Mouse (Mus musculus): ENCODE data around the gene Abtb1. TPM values are rescaled to one million over a fixed set of nuclear protein-coding genes. Genes with fewer than 3 reads are reported as not detected.

The Abtb1 gene
- polyA plus RNA-seq, 1 experiment from 2014 or later, result 23.9 TPM

- H3K4me1 ChIP-seq (replicated peaks; ENCODE audit: control insufficient read depth, insufficient read depth, low read length), result no peaks in the 10 kb centered on the region
- H3K27me3 ChIP-seq (replicated peaks; ENCODE audit: control insufficient read depth, insufficient read depth, low read length), result no peaks in the 10 kb centered on the region
- H3K9me3 ChIP-seq (ENCODE audit: control insufficient read depth), result no peaks in the 10 kb centered on the region
- 68% methylated on average over 2 of the region's 2 CpGs for WGBS
- H3K4me3 ChIP-seq (ENCODE audit: low read depth, low read length), result no peak overlapping the region
- no peak overlapping the region for H3K4me2 ChIP-seq (replicated peaks; ENCODE audit: low read depth)
- H3K27ac ChIP-seq (ENCODE audit: low read depth, low read length), result no peak overlapping the region
- no peak overlapping the region for H3K9ac ChIP-seq (ENCODE audit: low read depth, low read length)
- TF ChIP-seq CTCF (IDR thresholded peaks at IDR 0.05; ENCODE audit: low read depth), result no peak
- H3K36me3 ChIP-seq (ENCODE audit: control insufficient read depth, insufficient read depth), result no peaks in the 10 kb centered on the region
- no peak for ATAC-seq
Observed at GRCm38 (mm10) chr6:88793243-88793642, 48.5 kb downstream of the Abtb1 start.

GRCm38 (mm10) chr6:88792147-88792691 is 49.6 kb downstream of the Abtb1 start:
- Histone ChIP-seq H3K27me3 (replicated peaks; ENCODE audit: control insufficient read depth, insufficient read depth, low read length) (no peaks in the 10 kb centered on the region), H3K9me3 (ENCODE audit: control insufficient read depth) (no peaks in the 10 kb centered on the region), H3K4me3 (ENCODE audit: low read depth, low read length) (no peak overlapping the region), H3K4me2 (replicated peaks; ENCODE audit: low read depth) (no peak overlapping the region), H3K4me1 (replicated peaks; ENCODE audit: control insufficient read depth, insufficient read depth, low read length) (no peaks in the 10 kb centered on the region), H3K9ac (ENCODE audit: low read depth, low read length) (no peak overlapping the region), H3K27ac (ENCODE audit: low read depth, low read length) (no peak overlapping the region), H3K36me3 (ENCODE audit: control insufficient read depth, insufficient read depth) (no peaks in the 10 kb centered on the region)
- ATAC-seq, result peak; percentile 63; the same call in 1 of the 2 replicates
- TF ChIP-seq CTCF (IDR thresholded peaks at IDR 0.05; ENCODE audit: low read depth), result 0 out of 2 replicates have a peak, but pooled peaks have one; percentile 24
- 27% methylated on average over 7 of the region's 7 CpGs for WGBS

- Histone ChIP-seq H3K4me2 (replicated peaks; ENCODE audit: low read depth) (no peak overlapping the region), H3K4me3 (ENCODE audit: low read depth, low read length) (no peak overlapping the region), H3K36me3 (ENCODE audit: control insufficient read depth, insufficient read depth) (no peaks in the 10 kb centered on the region), H3K27me3 (replicated peaks; ENCODE audit: control insufficient read depth, insufficient read depth, low read length) (no peaks in the 10 kb centered on the region), H3K4me1 (replicated peaks; ENCODE audit: control insufficient read depth, insufficient read depth, low read length) (0 out of 2 replicates have a peak, but pooled peaks cover 3% of the 10 kb centered on the region), H3K9ac (ENCODE audit: low read depth, low read length) (peak overlapping the region; percentile 17; the same call in 1 of the 2 replicates), H3K9me3 (ENCODE audit: control insufficient read depth) (no peaks in the 10 kb centered on the region), H3K27ac (ENCODE audit: low read depth, low read length) (no peak overlapping the region)
- WGBS, result 68% methylated on average over 9 of the region's 9 CpGs
- no peak for TF ChIP-seq CTCF (IDR thresholded peaks at IDR 0.05; ENCODE audit: low read depth)
- ATAC-seq, result no peak
Observed at GRCm38 (mm10) chr6:88791299-88791698, 50.5 kb downstream of the Abtb1 start.

GRCm38 (mm10) chr6:88788219-88788618 is 53.6 kb downstream of the Abtb1 start:
- Histone ChIP-seq H3K9ac (ENCODE audit: low read depth, low read length) (no peak overlapping the region), H3K4me3 (ENCODE audit: low read depth, low read length) (no peak overlapping the region), H3K27me3 (replicated peaks; ENCODE audit: control insufficient read depth, insufficient read depth, low read length) (no peaks in the 10 kb centered on the region), H3K4me2 (replicated peaks; ENCODE audit: low read depth) (no peak overlapping the region), H3K9me3 (ENCODE audit: control insufficient read depth) (no peaks in the 10 kb centered on the region), H3K36me3 (ENCODE audit: control insufficient read depth, insufficient read depth) (no peaks in the 10 kb centered on the region), H3K27ac (ENCODE audit: low read depth, low read length) (no peak overlapping the region), H3K4me1 (replicated peaks; ENCODE audit: control insufficient read depth, insufficient read depth, low read length) (peaks cover 3% of the 10 kb centered on the region; the same call in 1 of the 2 replicates)
- WGBS, result 75% methylated on average over 11 of the region's 11 CpGs
- TF ChIP-seq CTCF (IDR thresholded peaks at IDR 0.05; ENCODE audit: low read depth), result no peak
- no peak for ATAC-seq

GRCm38 (mm10) chr6:88787496-88787895 is 54.3 kb downstream of the Abtb1 start:
- TF ChIP-seq CTCF (IDR thresholded peaks at IDR 0.05; ENCODE audit: low read depth), result no peak
- H3K27me3 ChIP-seq (replicated peaks; ENCODE audit: control insufficient read depth, insufficient read depth, low read length), result no peaks in the 10 kb centered on the region
- no peaks in the 10 kb centered on the region for H3K9me3 ChIP-seq (ENCODE audit: control insufficient read depth)
- H3K4me1 ChIP-seq (replicated peaks; ENCODE audit: control insufficient read depth, insufficient read depth, low read length), result peaks cover 3% of the 10 kb centered on the region; the same call in 1 of the 2 replicates
- no peak overlapping the region for H3K4me2 ChIP-seq (replicated peaks; ENCODE audit: low read depth)
- no peak overlapping the region for H3K4me3 ChIP-seq (ENCODE audit: low read depth, low read length)
- no peak overlapping the region for H3K9ac ChIP-seq (ENCODE audit: low read depth, low read length)
- H3K27ac ChIP-seq (ENCODE audit: low read depth, low read length), result peak overlapping the region; percentile 64
- 60% methylated on average over 14 of the region's 14 CpGs for WGBS
- no peaks in the 10 kb centered on the region for H3K36me3 ChIP-seq (ENCODE audit: control insufficient read depth, insufficient read depth)
- no peak for ATAC-seq

- Histone ChIP-seq H3K4me3 (ENCODE audit: low read depth, low read length) (no peak overlapping the region), H3K9me3 (ENCODE audit: control insufficient read depth) (no peaks in the 10 kb centered on the region), H3K36me3 (ENCODE audit: control insufficient read depth, insufficient read depth) (no peaks in the 10 kb centered on the region), H3K27ac (ENCODE audit: low read depth, low read length) (peak overlapping the region; percentile 64), H3K9ac (ENCODE audit: low read depth, low read length) (no peak overlapping the region), H3K4me2 (replicated peaks; ENCODE audit: low read depth) (no peak overlapping the region), H3K27me3 (replicated peaks; ENCODE audit: control insufficient read depth, insufficient read depth, low read length) (no peaks in the 10 kb centered on the region), H3K4me1 (replicated peaks; ENCODE audit: control insufficient read depth, insufficient read depth, low read length) (peaks cover 3% of the 10 kb centered on the region; the same call in 1 of the 2 replicates)
- 73% methylated on average over 15 of the region's 15 CpGs for WGBS
- ATAC-seq, result no peak
- no peak for TF ChIP-seq CTCF (IDR thresholded peaks at IDR 0.05; ENCODE audit: low read depth)
Observed at GRCm38 (mm10) chr6:88786732-88787445, 54.9 kb downstream of the Abtb1 start.

Other genes with a start within 250 kb of the Abtb1 start
- 0.12 and 0.27 TPM in 2 replicates for gene Kbtbd12, start 204.0 kb downstream of the Abtb1 start, polyA plus RNA-seq (2015; fragmentation: Nextera tagmentation; extraction: Ambion mirVana)
- 65.4 and 78.2 TPM in 2 replicates for gene Mgll, start 117.6 kb downstream of the Abtb1 start, polyA plus RNA-seq (2015; fragmentation: Nextera tagmentation; extraction: Ambion mirVana)
- 36.3 and 39.2 TPM in 2 replicates for gene Podxl2, start 33.1 kb upstream of the Abtb1 start, polyA plus RNA-seq (2015; fragmentation: Nextera tagmentation; extraction: Ambion mirVana)
- 32.9 and 33.1 TPM in 2 replicates for gene Mcm2, start 56.8 kb upstream of the Abtb1 start, polyA plus RNA-seq (2015; fragmentation: Nextera tagmentation; extraction: Ambion mirVana)
- gene Tpra1, start 60.3 kb upstream of the Abtb1 start, polyA plus RNA-seq (2015; fragmentation: Nextera tagmentation; extraction: Ambion mirVana), result 81.2 and 81.6 TPM in 2 replicates

Measured in intestine, postnatal 0 days (tissue).